Mouse (Mus musculus) hindbrain, embryonic 11.5 days (tissue): ENCODE measurements around the gene Mefv. TPM values are rescaled to one million over a fixed set of nuclear protein-coding genes. Genes with fewer than 3 reads are reported as not detected.
"Not testable (repeated sequence)": the region's sequence is repeated elsewhere in the genome, so short reads cannot be mapped to it uniquely, and the experiment has no call there.

ENCODE experiments used
- ATAC-seq: fragments of 200-750 bp; cut with Nextera tagmentation; 2 replicates; pipeline ENCODE4 v1.8.0; 2017; ENCODE audit warnings: mild to moderate bottlenecking, moderate TSS enrichment, moderate library complexity; ENCODE audit not compliant: low FRiP score
- DNase-seq: peaks from one replicate; pipeline ENCODE4 v3.0.0-alpha.2; 2015; ENCODE audit warnings: low spot score
- H3K27ac ChIP-seq: fragments of 300-500 bp; sonication (generic); 2 replicates; pipeline ENCODE4 v1.5.1; 2014; ENCODE audit warnings: mild to moderate bottlenecking, low read depth, low read length
- H3K27me3 ChIP-seq: fragments of 300-500 bp; sonication (generic); 2 replicates; pipeline ENCODE4 v1.6.1; 2014; ENCODE audit warnings: mild to moderate bottlenecking, low read length, moderate library complexity, mixed read lengths; ENCODE audit not compliant: control insufficient read depth, insufficient read depth
- H3K36me3 ChIP-seq: fragments of 300-500 bp; sonication (generic); 2 replicates; pipeline ENCODE4 v1.6.1; 2014; ENCODE audit warnings: mild to moderate bottlenecking, low read length, moderate library complexity, mixed read lengths; ENCODE audit not compliant: control insufficient read depth, insufficient read depth
- H3K4me1 ChIP-seq: fragments of 300-500 bp; sonication (generic); replicated peaks from 2 replicates; pipeline ENCODE4 v1.6.1; 2014; ENCODE audit warnings: low read length, mixed read lengths; ENCODE audit not compliant: control insufficient read depth, insufficient read depth
- H3K4me2 ChIP-seq: fragments of 300-500 bp; sonication (generic); replicated peaks from 2 replicates; pipeline ENCODE4 v1.6.1; 2014; ENCODE audit warnings: mild to moderate bottlenecking, low read depth, low read length
- H3K4me3 ChIP-seq: fragments of 300-500 bp; sonication (generic); 2 replicates; pipeline ENCODE4 v1.5.1; 2014; ENCODE audit warnings: low read depth, low read length
- H3K9ac ChIP-seq: fragments of 300-500 bp; sonication (generic); 2 replicates; pipeline ENCODE4 v1.6.1; 2014; ENCODE audit warnings: low read depth, low read length
- H3K9me3 ChIP-seq: fragments of 300-500 bp; sonication (generic); 2 replicates; pipeline ENCODE4 v1.6.1; 2016; ENCODE audit warnings: low read length; ENCODE audit not compliant: control insufficient read depth
- WGBS: fragments of 180-500 bp; shearing (Covaris S2); extraction: QIAGEN DNeasy Blood & Tissue Kit; methylation state at CpG from one replicate; pipeline ENCODE4 v1.1.7; 2014; 5-methylcytosine and 5-hydroxymethylcytosine counted together
- polyA plus RNA-seq: library from polyadenylated mRNA; unstranded; fragments of >200 nt; fragmentation: Nextera tagmentation; extraction: Ambion mirVana; gene quantifications from 2 replicates; pipeline ENCODE4 v1.2.1, GENCODE M21; 2014

Mefv gene
- polyA plus RNA-seq, 1 experiment from 2014 or later, result not detected

DNA sequence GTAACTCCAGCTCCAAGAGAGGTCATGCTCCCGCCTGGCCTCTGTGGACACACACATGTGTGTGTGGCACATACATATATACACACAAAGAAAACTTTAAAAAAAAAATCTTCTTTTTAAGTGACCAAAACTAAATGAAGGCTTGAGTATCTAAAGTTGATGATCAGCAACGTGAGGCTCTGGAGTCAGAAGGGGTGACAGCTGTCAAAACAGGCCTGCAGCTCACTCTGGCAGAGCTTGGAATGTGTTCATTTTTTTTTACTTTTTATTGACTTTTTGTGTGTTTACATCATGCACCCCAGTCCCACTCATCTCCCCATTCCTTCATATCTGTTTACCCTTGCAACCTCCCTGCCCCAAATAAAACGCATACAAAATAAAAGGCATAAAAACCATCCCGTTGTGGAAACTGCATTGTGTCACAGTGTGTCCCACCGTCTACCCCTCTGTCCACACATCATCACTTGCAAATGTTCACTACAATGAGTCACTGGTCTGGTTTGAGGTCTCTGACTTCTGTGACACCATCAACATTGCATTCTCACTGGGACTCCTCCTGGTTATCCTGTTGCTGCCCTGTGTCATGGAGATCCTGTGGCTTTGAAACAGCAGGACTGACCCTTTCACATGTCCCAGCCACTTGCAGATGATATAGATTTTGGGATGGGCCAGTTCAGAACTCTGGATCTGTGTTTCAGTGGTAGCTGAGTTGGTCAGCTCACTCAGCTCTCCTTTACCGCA is 10.3 kb upstream of the Mefv start:
- no peak overlapping the region for H3K27ac ChIP-seq
- H3K4me3 ChIP-seq, result no peak overlapping the region
- 77% methylated on average over 6 of the region's 6 CpGs for WGBS
- H3K36me3 ChIP-seq, result no peaks in the 10 kb centered on the region
- no peaks in the 10 kb centered on the region for H3K4me1 ChIP-seq
- no peaks in the 10 kb centered on the region for H3K27me3 ChIP-seq
- no peak for DNase-seq
- ATAC-seq, result no peak
- H3K9ac ChIP-seq, result no peak overlapping the region
- H3K9me3 ChIP-seq, result no peaks in the 10 kb centered on the region
- no peak overlapping the region for H3K4me2 ChIP-seq

DNA sequence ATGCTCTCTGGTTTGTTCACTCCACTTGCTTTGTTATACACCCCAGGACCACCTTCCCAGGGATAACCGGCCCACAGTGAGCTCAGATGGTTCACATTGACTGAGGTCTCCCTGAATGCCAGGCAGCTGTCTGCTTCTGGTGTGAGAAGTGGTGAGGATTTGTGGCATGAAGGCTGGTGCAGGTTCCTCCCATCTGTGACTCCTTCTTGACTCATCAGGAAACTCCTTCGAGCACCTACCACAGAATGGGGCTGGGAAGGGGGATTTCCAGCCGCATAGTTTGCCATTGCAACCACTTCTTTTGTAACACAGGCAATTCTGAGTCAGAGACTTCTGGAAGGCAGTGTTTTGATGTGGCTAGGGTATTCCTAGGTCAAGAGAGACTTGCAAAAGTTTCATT is 5.3 kb upstream of the Mefv start:
- no peak overlapping the region for H3K4me2 ChIP-seq
- no peaks in the 10 kb centered on the region for H3K9me3 ChIP-seq
- no peak for DNase-seq
- H3K4me3 ChIP-seq, result no peak overlapping the region
- H3K27ac ChIP-seq, result no peak overlapping the region
- H3K36me3 ChIP-seq, result no peaks in the 10 kb centered on the region
- no peak for ATAC-seq
- no peaks in the 10 kb centered on the region for H3K27me3 ChIP-seq
- 82% methylated on average over 3 of the region's 3 CpGs for WGBS
- no peak overlapping the region for H3K9ac ChIP-seq
- H3K4me1 ChIP-seq, result no peaks in the 10 kb centered on the region

DNA sequence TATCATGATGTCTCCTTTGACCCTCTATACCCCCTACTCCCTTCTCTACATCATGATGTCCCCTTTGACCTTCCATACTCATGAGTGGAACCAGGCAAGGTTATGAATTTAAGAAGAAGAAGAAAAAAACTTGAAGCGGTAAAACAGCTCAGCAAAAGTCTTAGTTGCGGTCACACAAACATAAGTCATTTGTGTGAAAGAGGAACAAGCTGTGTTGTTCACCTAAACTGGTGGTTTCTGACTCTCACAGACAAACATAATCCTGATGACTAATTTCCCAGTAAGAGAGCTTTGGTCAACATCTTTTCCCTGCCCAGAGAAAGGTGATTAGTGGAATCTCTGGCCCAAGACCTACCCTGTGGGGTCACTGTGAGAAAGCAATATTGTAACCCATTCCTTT is 3.2 kb downstream of the Mefv start:
- H3K27ac ChIP-seq, result no peak overlapping the region
- H3K27me3 ChIP-seq, result no peaks in the 10 kb centered on the region
- H3K36me3 ChIP-seq, result no peaks in the 10 kb centered on the region
- H3K9me3 ChIP-seq, result no peaks in the 10 kb centered on the region; the same call in 1 of the 2 replicates
- no peaks in the 10 kb centered on the region for H3K4me1 ChIP-seq
- 93% methylated on average over 2 of the region's 2 CpGs for WGBS
- DNase-seq (no peak), ATAC-seq (no peak)
- no peak overlapping the region for H3K4me2 ChIP-seq
- H3K9ac ChIP-seq, result no peak overlapping the region
- H3K4me3 ChIP-seq, result no peak overlapping the region

DNA sequence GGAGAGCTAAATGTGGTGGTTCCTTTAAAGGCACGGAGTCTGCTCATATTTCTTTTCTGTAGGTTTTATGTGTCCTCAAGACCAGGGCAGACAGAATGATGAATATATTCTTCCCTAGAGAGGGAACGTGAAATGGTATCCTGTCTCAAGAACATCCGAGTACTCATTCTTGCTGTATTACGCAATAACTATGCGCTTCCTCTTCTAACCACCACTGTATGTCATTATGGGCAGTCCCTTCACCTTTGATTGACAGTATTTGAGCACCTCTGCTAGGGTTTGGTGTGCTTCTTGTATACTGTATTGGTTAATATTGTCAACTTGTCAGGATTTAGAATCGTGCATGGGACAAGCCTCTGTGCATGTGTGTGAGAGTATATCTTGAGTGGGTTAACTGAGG is 11.2 kb downstream of the Mefv start:
- H3K36me3 ChIP-seq, result no peaks in the 10 kb centered on the region
- H3K4me3 ChIP-seq, result no peak overlapping the region
- H3K9ac ChIP-seq, result no peak overlapping the region
- no peak overlapping the region for H3K27ac ChIP-seq
- H3K27me3 ChIP-seq, result no peaks in the 10 kb centered on the region
- no peak overlapping the region for H3K4me2 ChIP-seq
- 88% methylated on average over 6 of the region's 6 CpGs for WGBS
- H3K9me3 ChIP-seq, result no peaks in the 10 kb centered on the region
- no peaks in the 10 kb centered on the region for H3K4me1 ChIP-seq
- DNase-seq (no peak), ATAC-seq (no peak)

DNA sequence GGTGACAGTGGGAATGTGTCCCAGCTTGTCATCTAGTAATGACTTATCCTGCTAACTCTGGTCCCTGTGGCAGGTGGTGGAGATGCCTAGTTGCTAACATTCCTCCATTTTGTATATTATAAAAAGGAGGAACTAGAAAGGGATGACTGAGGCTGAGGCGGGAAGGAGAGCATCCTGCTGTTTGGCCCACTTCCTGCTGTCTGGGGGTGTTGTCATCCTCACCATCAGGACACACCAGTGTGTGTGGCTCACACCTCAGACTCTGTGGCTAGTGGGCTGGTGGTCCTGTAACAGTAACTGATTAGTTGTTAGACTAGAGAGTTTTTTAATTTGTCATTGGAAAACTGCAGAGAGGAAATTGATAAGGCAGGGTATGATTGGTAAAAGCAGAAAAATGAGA is 17.0 kb downstream of the Mefv start:
- no peaks in the 10 kb centered on the region for H3K27me3 ChIP-seq
- no peak overlapping the region for H3K4me3 ChIP-seq
- H3K4me1 ChIP-seq, result no peaks in the 10 kb centered on the region
- DNase-seq (no peak), ATAC-seq (no peak)
- 78% methylated on average over 1 of the region's 1 CpGs for WGBS
- no peaks in the 10 kb centered on the region for H3K36me3 ChIP-seq
- H3K4me2 ChIP-seq, result no peak overlapping the region
- no peaks in the 10 kb centered on the region for H3K9me3 ChIP-seq
- H3K9ac ChIP-seq, result no peak overlapping the region
- H3K27ac ChIP-seq, result no peak overlapping the region

DNA sequence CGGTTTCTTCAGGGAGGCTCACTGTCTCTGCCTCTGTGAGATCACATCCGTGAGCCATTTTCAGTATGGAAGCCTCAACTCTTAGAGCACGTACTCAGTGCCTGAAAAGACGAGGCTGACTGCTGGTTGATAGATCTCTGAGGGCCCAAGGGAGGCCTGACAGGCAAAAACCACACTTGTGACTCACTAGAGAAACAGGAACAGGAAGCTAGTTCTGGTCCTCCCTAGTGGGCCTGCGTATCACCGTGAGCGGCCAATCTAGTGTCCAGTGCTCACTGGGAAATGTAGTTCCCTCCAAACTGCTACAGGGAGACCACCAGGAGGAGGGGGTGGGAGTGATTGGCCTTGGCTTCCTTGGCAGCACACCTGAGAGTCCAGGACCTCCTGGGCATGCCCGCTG is 18.6 kb downstream of the Mefv start:
- DNase-seq (no peak), ATAC-seq (no peak)
- 83% methylated on average over 8 of the region's 8 CpGs for WGBS
- Histone ChIP-seq H3K27ac (no peak overlapping the region), H3K27me3 (no peaks in the 10 kb centered on the region), H3K4me2 (no peak overlapping the region), H3K4me1 (no peaks in the 10 kb centered on the region), H3K9ac (no peak overlapping the region), H3K4me3 (no peak overlapping the region), H3K9me3 (no peaks in the 10 kb centered on the region), H3K36me3 (no peaks in the 10 kb centered on the region)

DNA sequence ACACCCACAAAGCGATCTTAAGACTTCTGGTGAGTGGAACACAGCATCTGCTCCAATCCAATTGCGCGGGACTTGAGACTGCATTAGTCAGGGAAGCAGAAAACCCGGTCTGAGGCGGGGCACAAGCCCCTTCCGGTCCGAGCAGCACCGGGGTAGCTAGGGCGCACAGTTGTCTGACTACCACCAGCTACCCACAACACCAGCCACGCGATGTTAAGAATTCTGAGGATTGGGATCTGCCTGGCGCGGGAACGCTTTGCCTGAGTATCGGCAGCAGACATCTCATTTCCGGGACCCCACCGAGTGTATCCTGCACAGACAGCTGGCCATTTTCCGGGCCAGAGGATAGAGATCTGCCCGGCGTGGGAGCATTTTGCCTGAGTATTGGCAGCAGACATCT is 28.3 kb downstream of the Mefv start:
- not testable (repeated sequence) for H3K27ac ChIP-seq, H3K27me3 ChIP-seq, H3K4me2 ChIP-seq, H3K4me1 ChIP-seq, H3K9ac ChIP-seq, H3K9me3 ChIP-seq, H3K36me3 ChIP-seq, ATAC-seq, H3K4me3 ChIP-seq, DNase-seq
- WGBS, result 52% methylated on average over 20 of the region's 20 CpGs

Other genes starting within 250 kb of the Mefv start
- gene Olfr161, start 127.1 kb downstream of the Mefv start, polyA plus RNA-seq, result not detected in 2 replicates
- gene Zfp263, start 26.0 kb upstream of the Mefv start, polyA plus RNA-seq, result 28.9 and 30.5 TPM in 2 replicates
- gene Olfr15, start 112.8 kb upstream of the Mefv start, polyA plus RNA-seq, result not detected in 2 replicates
- gene Zfp174, start 129.2 kb upstream of the Mefv start, polyA plus RNA-seq, result 0.91 and 1.0 TPM in 2 replicates
- 59.6 and 69.6 TPM in 2 replicates for gene Naa60, start 154.3 kb upstream of the Mefv start, polyA plus RNA-seq
- gene Zfp597, start 166.5 kb upstream of the Mefv start, polyA plus RNA-seq, result 9.2 and 9.5 TPM in 2 replicates
- 2.8 and 4.9 TPM in 2 replicates for gene Gm20695, start 166.6 kb upstream of the Mefv start, polyA plus RNA-seq
- gene 1700037C18Rik, start 190.6 kb upstream of the Mefv start, polyA plus RNA-seq, result 3.7 and 4.9 TPM in 2 replicates
- 25.5 and 27.9 TPM in 2 replicates for gene Cluap1, start 190.7 kb upstream of the Mefv start, polyA plus RNA-seq